8 mouse cellular contexts compared by ENCODE assay signal in the genomic region with DNA sequence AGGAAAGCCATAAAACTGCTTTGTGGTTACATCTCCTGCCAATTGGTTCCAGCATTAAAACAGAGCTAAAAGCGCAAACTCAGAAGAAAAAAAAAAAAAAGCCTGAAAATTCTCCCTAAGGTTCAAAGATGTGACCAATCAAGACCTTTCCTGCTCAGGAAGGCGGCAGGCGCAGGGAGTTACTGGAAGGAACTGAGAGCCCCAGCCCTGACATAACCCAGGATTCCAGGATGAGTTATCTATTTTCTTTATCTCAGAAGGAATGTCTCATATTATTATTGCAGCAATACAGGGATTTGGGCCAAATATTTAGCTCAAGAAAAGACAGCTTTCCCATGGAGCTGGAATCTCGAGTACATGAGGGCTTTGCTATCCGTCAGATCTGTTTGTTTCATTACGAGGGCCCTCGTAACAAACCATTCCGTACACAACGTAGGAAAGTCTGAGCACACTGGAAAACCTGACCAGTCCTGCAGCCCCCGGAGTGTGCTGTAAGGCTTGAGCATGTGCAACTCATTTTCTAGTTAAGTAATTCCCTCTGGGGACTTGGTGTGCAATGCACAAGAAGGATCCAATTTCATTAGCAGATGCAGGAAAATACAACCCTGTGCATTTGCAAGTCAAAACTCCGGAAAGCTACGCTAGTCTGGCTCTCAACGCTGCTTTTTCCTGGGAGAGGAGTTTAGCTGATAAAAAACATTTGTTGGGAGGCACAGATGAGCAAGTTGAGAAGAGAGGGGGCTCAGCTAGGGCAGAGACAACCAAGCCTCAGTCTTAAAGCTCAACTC. TPM values are rescaled to one million over a fixed set of nuclear protein-coding genes. Genes with fewer than 3 reads are reported as not detected.
DNase-seq lines count a peak whose midpoint lies in the region; ATAC-seq lines count a peak whose summit lies in the region.

No protein-coding gene starts in this region.

- H3K9ac ChIP-seq in heart, embryonic 11.5 days (ENCODE audit: low read depth, low read length), result peak overlapping the region; percentile 87
- H3K9ac ChIP-seq in kidney, embryonic 14.5 days (ENCODE audit: low read depth, low read length), result peak overlapping the region; percentile 63

- no peaks in the 10 kb centered on the region for H3K9me3 ChIP-seq in heart, embryonic 11.5 days (replicated peaks; ENCODE audit: control insufficient read depth, low read length)
- H3K9me3 ChIP-seq in kidney, embryonic 14.5 days (ENCODE audit: control insufficient read depth, low read length), result no peaks in the 10 kb centered on the region

- 10% methylated on average over 13 of the region's 13 CpGs for WGBS in heart, embryonic 11.5 days (ENCODE audit: insufficient replicate concordance)
- 4% methylated on average over 13 of the region's 13 CpGs for WGBS in kidney, embryonic 14.5 days

- peak overlapping the region; percentile 82 for H3K4me2 ChIP-seq in heart, embryonic 11.5 days
- H3K4me2 ChIP-seq in kidney, embryonic 14.5 days (replicated peaks; ENCODE audit: low read depth, low read length), result peak overlapping the region; percentile 39

- no peaks in the 10 kb centered on the region for H3K27me3 ChIP-seq in heart, embryonic 11.5 days (ENCODE audit: control insufficient read depth, insufficient read depth, low read length)
- no peaks in the 10 kb centered on the region for H3K27me3 ChIP-seq in kidney, embryonic 14.5 days (ENCODE audit: control insufficient read depth, insufficient read depth, low read length)

- DNase-seq in adrenal gland, adult 2 months, result peak; percentile 49
- no peak for DNase-seq in adrenal gland, adult 8-10 months
- peak; percentile 73 for DNase-seq in embryo, embryonic 9.5 days (ENCODE audit: extremely low spot score)
- peak; percentile 54 for DNase-seq in lung, postnatal 10 days
- no peak for DNase-seq in urinary bladder, postnatal 4 days (ENCODE audit: low spot score in 2 of 2)
- DNase-seq in frontal cortex, postnatal 10 days (ENCODE audit: low spot score in 2 of 2), result no peak

- peak overlapping the region; percentile 56 for H3K4me3 ChIP-seq in heart, embryonic 11.5 days (ENCODE audit: low read depth, low read length)
- H3K4me3 ChIP-seq in kidney, embryonic 14.5 days (ENCODE audit: low read length), result peak overlapping the region; percentile 44

- H3K36me3 ChIP-seq in heart, embryonic 11.5 days (ENCODE audit: control insufficient read depth, insufficient read depth, low read length), result peaks cover 6% of the 10 kb centered on the region
- H3K36me3 ChIP-seq in kidney, embryonic 14.5 days (ENCODE audit: control insufficient read depth, insufficient read depth, low read length), result peaks cover 3% of the 10 kb centered on the region; the same call in 1 of the 2 replicates

- 0 out of 2 replicates have a peak, but pooled peaks have one; percentile 9 for ATAC-seq in heart, embryonic 11.5 days (replicated peaks; ENCODE audit: insufficient number of reproducible peaks, low FRiP score, low TSS enrichment)
- peak; percentile 69 for ATAC-seq in kidney, embryonic 14.5 days (ENCODE audit: low FRiP score, low TSS enrichment)

- H3K4me1 ChIP-seq in heart, embryonic 11.5 days (ENCODE audit: control insufficient read depth, insufficient read depth, low read length), result peaks cover 2% of the 10 kb centered on the region; the same call in 1 of the 2 replicates
- H3K4me1 ChIP-seq in kidney, embryonic 14.5 days (ENCODE audit: control insufficient read depth, insufficient read depth, low read length), result 0 out of 2 replicates have a peak, but pooled peaks cover 2% of the 10 kb centered on the region

- H3K27ac ChIP-seq in heart, embryonic 11.5 days (ENCODE audit: low read depth, low read length), result peak overlapping the region; percentile 95
- H3K27ac ChIP-seq in kidney, embryonic 14.5 days (ENCODE audit: low read depth, low read length), result peak overlapping the region; percentile 89

RNA-seq across cellular contexts. Expression of gene Cers5, which starts 45.8 kb away (rescaled TPM):
- 10 to 100 TPM; 46.4 to 54.6 TPM for total RNA-seq in adrenal gland, adult 2 months (2021)
- 26.1 and 32.6 TPM in 2 replicates for polyA plus RNA-seq in adrenal gland, adult 2 months (2012; rRNA removed)
- total RNA-seq in adrenal gland, adult 8-10 months (2022), result 10 to 100 TPM; 58.2 to 67.4 (median 59.8) TPM
- 52.7 and 56.1 TPM in 2 replicates for polyA plus RNA-seq in heart, embryonic 11.5 days (2014; fragmentation: Nextera tagmentation; extraction: Ambion mirVana)
- polyA plus RNA-seq in kidney, embryonic 14.5 days (2014; fragmentation: Nextera tagmentation; extraction: Ambion mirVana), result 74.9 and 87.7 TPM in 2 replicates

RNA-seq across cellular contexts. Expression of gene Lima1, which starts 56.7 kb away (rescaled TPM):
- total RNA-seq in adrenal gland, adult 2 months (2021), result 10 to 100 TPM; 35.3 to 50.0 TPM
- 5.7 and 8.3 TPM in 2 replicates for polyA plus RNA-seq in adrenal gland, adult 2 months (2012; rRNA removed)
- 10 to 100 TPM; 42.8 to 70.7 (median 52.7) TPM for total RNA-seq in adrenal gland, adult 8-10 months (2022)
- 24.1 and 27.8 TPM in 2 replicates for polyA plus RNA-seq in heart, embryonic 11.5 days (2014; fragmentation: Nextera tagmentation; extraction: Ambion mirVana)
- polyA plus RNA-seq in kidney, embryonic 14.5 days (2014; fragmentation: Nextera tagmentation; extraction: Ambion mirVana), result 23.4 and 43.5 TPM in 2 replicates

Comparison
In these comparisons a context has a peak if more than half of its experiments do, and no peak if none do; other contexts are left out.
1. DNase-seq: peak in adrenal gland, adult 2 months (single experiment), embryo, embryonic 9.5 days (single experiment) and lung, postnatal 10 days (single experiment); none in adrenal gland, adult 8-10 months (single experiment), urinary bladder, postnatal 4 days (0 of 2) and frontal cortex, postnatal 10 days (0 of 2).